Mouse (Mus musculus) E14TG2a.4 (cell line): ENCODE data around the gene Bcl11b.

Experiments used
- H3K27me3 ChIP-seq: 2 replicates; pipeline ENCODE4 v1.6.1; 2014; ENCODE audit warnings: low read length, control low read depth; ENCODE audit not compliant: insufficient read depth
- H3K36me3 ChIP-seq: 2 replicates; pipeline ENCODE4 v1.6.1; 2014; ENCODE audit warnings: low read length, control low read depth; ENCODE audit not compliant: insufficient read depth
- H3K4me1 ChIP-seq: replicated peaks from 2 replicates; pipeline ENCODE4 v1.6.1; 2014; ENCODE audit warnings: low read depth, low read length, control low read depth
- H3K4me3 ChIP-seq: replicated peaks from 2 replicates; pipeline ENCODE4 v1.5.1; 2014; ENCODE audit warnings: mild to moderate bottlenecking, low read length
- H3K9me3 ChIP-seq: 2 replicates; pipeline ENCODE4 v1.6.1; 2014; ENCODE audit warnings: low read length, control low read depth
- CTCF ChIP-seq: conservative IDR thresholded peaks from 2 replicates; pipeline ENCODE4 v1.5.1; 2014; ENCODE audit warnings: low read length
- NANOG ChIP-seq: IDR thresholded peaks from 2 replicates; pipeline ENCODE4 v1.6.1; 2014; ENCODE audit warnings: borderline replicate concordance, low read length, mixed read lengths
- POU5F1 ChIP-seq: IDR thresholded peaks from 2 replicates; pipeline ENCODE4 v1.6.1; 2014; ENCODE audit warnings: low read length, borderline replicate concordance

Bcl11b gene

GRCm38 (mm10) chr12:107971081-107971780, 32.2 kb downstream of the Bcl11b start:
- H3K36me3 ChIP-seq = no peaks in the 10 kb centered on the region
- H3K4me1 ChIP-seq = peaks cover 40% of the 10 kb centered on the region
- peaks cover 72% of the 10 kb centered on the region for H3K27me3 ChIP-seq
- no peak for TF ChIP-seq CTCF
- TF ChIP-seq NANOG = no peak
- no peak for TF ChIP-seq POU5F1
- no peaks in the 10 kb centered on the region for H3K9me3 ChIP-seq
- H3K4me3 ChIP-seq = no peak overlapping the region

- Histone ChIP-seq H3K4me3 (no peak overlapping the region), H3K36me3 (no peaks in the 10 kb centered on the region), H3K27me3 (peaks cover 72% of the 10 kb centered on the region), H3K9me3 (no peaks in the 10 kb centered on the region), H3K4me1 (peaks cover 37% of the 10 kb centered on the region)
- TF ChIP-seq NANOG (no peak), CTCF (no peak), POU5F1 (no peak)
Observed at GRCm38 (mm10) chr12:107970637-107971036, 32.8 kb downstream of the Bcl11b start.

GRCm38 (mm10) chr12:107969841-107970371, 33.5 kb downstream of the Bcl11b start:
- TF ChIP-seq NANOG (no peak), POU5F1 (no peak), CTCF (no peak)
- Histone ChIP-seq H3K27me3 (peaks cover 73% of the 10 kb centered on the region), H3K4me1 (peaks cover 43% of the 10 kb centered on the region), H3K36me3 (no peaks in the 10 kb centered on the region), H3K9me3 (no peaks in the 10 kb centered on the region), H3K4me3 (peak overlapping the region; percentile 29; the same call in 1 of the 2 replicates)

GRCm38 (mm10) chr12:107969126-107969525, 34.3 kb downstream of the Bcl11b start:
- Histone ChIP-seq H3K36me3 (no peaks in the 10 kb centered on the region), H3K4me1 (peaks cover 49% of the 10 kb centered on the region), H3K27me3 (peaks cover 74% of the 10 kb centered on the region), H3K4me3 (no peak overlapping the region), H3K9me3 (no peaks in the 10 kb centered on the region)
- TF ChIP-seq NANOG = no peak
- TF ChIP-seq POU5F1 = no peak
- TF ChIP-seq CTCF = no peak

GRCm38 (mm10) chr12:107968331-107968730, 35.1 kb downstream of the Bcl11b start:
- TF ChIP-seq CTCF (no peak), POU5F1 (no peak), NANOG (no peak)
- Histone ChIP-seq H3K36me3 (no peaks in the 10 kb centered on the region), H3K9me3 (no peaks in the 10 kb centered on the region), H3K4me3 (no peak overlapping the region), H3K27me3 (peaks cover 74% of the 10 kb centered on the region), H3K4me1 (peaks cover 49% of the 10 kb centered on the region)

GRCm38 (mm10) chr12:107967026-107967425, 36.4 kb downstream of the Bcl11b start:
- Histone ChIP-seq H3K36me3 (no peaks in the 10 kb centered on the region), H3K4me3 (no peak overlapping the region), H3K27me3 (peaks cover 68% of the 10 kb centered on the region), H3K4me1 (peaks cover 40% of the 10 kb centered on the region), H3K9me3 (no peaks in the 10 kb centered on the region)
- TF ChIP-seq NANOG (no peak), CTCF (no peak), POU5F1 (no peak)

GRCm38 (mm10) chr12:107965103-107965502, 38.3 kb downstream of the Bcl11b start:
- TF ChIP-seq CTCF (no peak), NANOG (no peak), POU5F1 (no peak)
- Histone ChIP-seq H3K27me3 (peaks cover 60% of the 10 kb centered on the region), H3K36me3 (no peaks in the 10 kb centered on the region), H3K4me3 (peak overlapping the region; percentile 53), H3K4me1 (peaks cover 48% of the 10 kb centered on the region), H3K9me3 (no peaks in the 10 kb centered on the region)

DNA sequence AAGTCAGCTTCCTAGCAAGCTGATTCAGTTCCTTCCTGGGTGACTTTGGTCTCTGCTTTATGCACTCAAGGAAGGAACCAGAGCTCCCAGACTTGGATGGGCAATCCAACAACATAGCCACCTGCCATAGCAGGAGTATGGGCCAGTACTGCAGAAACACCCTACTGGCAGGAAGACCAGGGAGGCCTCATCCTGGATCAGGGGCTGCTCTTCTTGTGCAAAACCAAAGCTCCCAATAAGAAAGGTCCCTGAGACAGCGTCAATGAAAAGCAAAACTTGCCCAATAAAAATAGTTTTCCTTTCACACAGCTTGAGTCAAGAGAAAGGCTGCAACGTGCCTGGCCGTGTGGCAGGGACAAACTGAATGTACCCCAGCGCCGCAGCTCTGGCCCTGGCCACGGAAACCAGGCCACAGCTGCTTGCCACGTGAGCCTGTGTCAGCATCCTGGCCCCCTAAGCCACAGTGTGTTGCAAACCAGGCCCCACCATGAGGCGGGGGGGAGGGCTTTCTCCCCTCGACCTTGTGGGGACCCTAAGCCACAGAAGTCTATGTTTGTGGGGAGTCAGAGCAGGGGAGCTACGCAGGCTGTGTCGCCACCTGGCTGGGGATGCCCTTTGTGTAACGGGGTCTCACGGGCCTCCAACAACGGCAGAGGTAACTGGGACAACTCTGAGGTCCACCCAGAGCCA, 38.9 kb downstream of the Bcl11b start:
- Histone ChIP-seq H3K36me3 (no peaks in the 10 kb centered on the region), H3K9me3 (no peaks in the 10 kb centered on the region), H3K27me3 (peaks cover 56% of the 10 kb centered on the region), H3K4me1 (peaks cover 43% of the 10 kb centered on the region), H3K4me3 (peak overlapping the region; percentile 49; the same call in 1 of the 2 replicates)
- TF ChIP-seq NANOG (no peak), CTCF (no peak), POU5F1 (no peak)

DNA sequence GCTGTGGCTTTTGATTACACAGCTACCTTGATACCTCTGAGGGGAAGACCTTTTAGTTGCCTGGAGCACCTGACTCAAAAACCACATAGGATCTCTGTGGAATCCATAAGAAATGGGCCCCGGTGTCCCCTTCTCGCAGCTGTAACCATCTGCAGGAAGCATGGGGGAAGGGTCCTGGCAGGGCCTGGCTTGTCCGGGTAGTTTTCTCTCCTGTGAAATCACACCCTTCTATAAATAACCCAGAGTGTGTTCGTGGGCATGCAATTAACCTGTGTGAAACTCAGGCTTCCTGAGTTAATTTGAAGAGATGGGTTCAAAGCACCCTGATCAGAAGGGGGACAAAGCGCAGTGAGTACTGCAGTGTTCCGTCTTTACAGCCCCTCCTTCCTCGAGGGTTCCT, 40.5 kb downstream of the Bcl11b start:
- no peak overlapping the region for H3K4me3 ChIP-seq
- H3K36me3 ChIP-seq = no peaks in the 10 kb centered on the region
- H3K27me3 ChIP-seq = peaks cover 50% of the 10 kb centered on the region
- H3K9me3 ChIP-seq = no peaks in the 10 kb centered on the region
- H3K4me1 ChIP-seq = peaks cover 33% of the 10 kb centered on the region
- no peak for TF ChIP-seq POU5F1
- TF ChIP-seq CTCF = no peak
- TF ChIP-seq NANOG = no peak
